Mouse (Mus musculus) lung, postnatal 25 days (tissue): ENCODE results near the gene Rassf3.

Experiments used
- DNase-seq: peaks from one replicate; pipeline ENCODE4 v3.0.0; 2022; ENCODE audit warnings: low spot score

Gene Rassf3

GRCm38 (mm10) chr10:121429981-121430682 is 46.0 kb downstream of the Rassf3 start:
- no peak for DNase-seq

DNA sequence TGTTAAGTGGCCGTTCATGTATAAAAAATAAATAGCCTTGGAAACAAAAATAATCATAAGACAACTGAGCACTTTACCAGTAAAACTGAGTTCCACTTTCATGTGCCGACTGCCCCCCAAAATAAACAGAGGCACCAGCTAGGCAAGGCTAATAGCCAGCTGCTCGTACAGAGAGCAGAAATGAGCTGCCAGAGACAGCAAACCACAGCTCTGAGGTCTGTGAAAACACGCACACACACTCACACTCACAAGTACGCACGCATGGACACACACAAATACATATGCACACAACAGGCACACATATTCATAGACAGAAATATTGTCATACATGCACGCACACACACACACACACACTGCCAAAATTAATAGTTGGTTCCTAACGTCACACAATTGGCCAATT is 46.6 kb downstream of the Rassf3 start:
- DNase-seq = no peak

- peak; percentile 71 for DNase-seq
Observed at GRCm38 (mm10) chr10:121429089-121429488, 47.1 kb downstream of the Rassf3 start.

DNA sequence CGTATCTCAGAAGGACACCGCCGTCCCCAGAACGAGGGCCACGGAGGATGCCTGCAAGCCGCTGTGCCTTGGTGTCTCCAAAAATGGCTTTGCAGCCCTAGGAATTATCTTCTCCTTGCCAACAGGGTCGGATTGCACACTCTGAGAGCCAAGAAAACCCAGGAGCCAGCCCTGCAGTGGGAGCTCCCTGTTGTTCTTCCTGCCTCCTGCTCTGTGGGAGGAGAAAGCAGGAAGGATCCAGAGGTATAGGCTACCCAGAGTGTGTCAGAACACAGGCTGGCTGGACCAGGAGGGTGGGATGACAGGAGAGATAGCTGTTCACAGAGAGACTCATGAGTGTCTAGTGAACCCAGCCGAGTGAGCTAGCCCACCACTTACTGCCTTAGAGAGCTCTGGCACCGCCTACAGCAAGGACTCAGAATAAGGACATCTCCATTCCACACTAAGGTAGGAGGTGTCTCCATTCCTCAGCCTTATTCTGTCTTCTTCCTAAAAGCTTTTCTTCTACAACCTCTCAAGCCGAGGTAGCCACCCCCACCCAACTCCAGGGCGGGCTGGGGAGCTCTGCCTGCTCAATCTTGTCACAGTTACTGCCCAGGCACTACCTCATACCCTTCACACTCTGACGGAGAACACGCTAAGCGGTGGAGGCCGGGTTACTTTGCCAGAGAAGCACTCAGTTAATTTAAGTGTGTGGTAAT is 48.0 kb downstream of the Rassf3 start:
- DNase-seq = no peak

DNA sequence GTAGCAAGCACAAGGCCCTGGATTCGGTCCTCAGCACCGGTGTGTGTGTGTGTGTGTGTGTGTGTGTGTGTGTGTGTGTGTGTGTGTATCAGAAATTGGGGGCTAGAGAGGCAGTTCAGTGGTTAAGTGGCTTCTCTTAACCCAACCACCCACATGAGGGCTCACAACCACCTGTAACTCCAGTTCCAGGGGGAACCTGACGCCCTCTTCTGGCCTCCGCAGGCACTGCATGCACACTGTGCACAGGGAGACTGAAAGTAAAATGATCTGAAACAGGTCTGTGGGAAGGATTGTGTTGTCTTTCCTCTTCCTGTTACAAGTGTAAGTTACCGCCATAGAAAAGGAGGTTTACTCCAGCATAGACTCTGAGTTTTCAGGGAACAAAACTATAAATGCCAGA is 49.0 kb downstream of the Rassf3 start:
- DNase-seq = no peak

DNA sequence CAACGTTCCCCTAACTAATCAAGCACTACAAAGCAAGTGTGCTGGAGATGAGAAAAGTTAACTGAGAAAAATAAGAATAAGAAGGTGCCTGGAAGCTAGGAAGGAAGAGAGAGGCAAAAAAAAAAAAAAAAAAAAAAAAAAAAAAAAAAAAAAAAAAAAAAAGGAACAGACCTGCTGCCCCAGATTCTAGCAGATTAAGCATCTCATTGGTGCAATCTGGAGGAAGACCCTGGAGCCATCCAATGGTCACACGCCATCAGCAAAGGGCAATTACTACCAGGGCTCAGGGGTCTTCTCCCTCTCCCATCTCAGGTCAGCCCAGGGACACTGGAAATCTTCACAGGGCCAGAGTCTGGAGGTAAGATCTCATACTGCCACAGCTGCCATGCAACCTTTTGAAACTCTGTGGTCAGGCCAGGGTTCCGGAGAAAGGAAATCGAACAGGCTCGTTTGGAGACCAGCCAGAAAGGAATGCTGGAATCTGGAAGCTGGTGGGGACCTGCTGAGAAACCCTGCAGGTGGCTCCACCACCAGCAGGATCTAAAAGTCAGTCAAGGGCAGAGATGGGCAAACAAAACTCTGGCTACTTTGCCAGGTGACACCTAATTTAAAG is 49.6 kb downstream of the Rassf3 start:
- DNase-seq = no peak

DNA sequence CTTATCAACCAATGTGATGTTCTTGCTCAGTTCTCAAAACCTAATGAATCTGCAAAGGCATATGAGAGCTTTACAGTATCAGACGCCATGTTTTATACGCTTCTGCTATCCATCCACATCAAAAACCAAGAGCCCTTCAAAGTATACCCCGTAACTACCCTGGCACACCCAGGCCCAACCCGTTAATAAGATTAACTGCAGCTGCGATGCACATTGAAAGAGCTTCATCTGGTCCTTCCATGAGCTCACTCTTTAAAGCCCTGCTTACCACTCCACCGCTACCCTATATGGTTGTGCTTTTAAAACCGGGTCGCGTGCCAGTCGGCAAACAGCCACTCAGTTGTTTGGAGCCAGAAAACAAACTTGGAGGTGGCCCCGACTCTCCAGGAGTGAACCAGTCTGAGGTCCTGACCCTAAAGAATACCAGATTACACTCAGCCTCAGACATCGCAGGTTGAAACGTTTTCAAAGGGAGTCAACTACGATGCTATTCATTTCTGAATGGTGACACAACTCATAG is 50.6 kb downstream of the Rassf3 start:
- no peak for DNase-seq

DNA sequence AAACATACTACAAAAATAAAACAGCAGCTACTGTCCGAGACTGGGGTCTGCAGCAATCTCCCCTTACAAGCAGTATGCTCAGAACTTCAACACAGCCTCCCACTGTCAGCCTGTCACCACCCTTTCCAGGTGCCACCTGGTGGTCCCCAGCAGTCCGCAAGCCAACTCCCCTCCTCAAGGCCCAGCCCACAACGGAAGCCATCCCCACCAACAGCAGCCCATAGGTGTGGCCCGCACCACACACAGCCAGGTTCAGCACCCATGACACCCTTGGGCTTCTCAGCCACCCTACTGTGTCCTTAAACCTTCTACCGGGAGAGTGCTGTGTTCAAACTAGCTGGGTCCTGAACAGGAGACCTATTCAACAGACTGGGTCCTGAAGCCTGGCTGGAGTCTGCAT is 51.1 kb downstream of the Rassf3 start:
- no peak for DNase-seq

DNA sequence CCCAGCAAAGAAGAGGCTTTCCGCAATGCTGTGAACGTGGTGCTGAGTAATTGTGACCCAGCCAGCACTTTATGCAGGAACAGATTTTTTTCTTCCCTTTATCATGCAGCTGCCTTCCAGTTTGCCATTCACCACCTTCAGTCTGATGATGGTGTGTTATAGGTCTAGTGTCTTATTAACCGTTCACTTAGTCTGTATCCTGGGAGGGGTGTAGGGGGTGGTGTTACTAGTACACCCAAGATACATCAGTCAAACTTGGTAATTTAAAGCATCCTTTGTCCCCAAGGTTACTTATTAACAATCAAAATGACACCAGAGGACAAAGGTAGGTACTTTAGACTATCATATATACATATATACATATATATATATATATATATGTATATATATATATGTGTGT is 51.7 kb downstream of the Rassf3 start:
- DNase-seq = no peak

- no peak for DNase-seq
Observed at GRCm38 (mm10) chr10:121423541-121424349, 52.4 kb downstream of the Rassf3 start.

- DNase-seq = no peak
Observed at GRCm38 (mm10) chr10:121422294-121422693, 53.9 kb downstream of the Rassf3 start.

GRCm38 (mm10) chr10:121421657-121422290 is 54.4 kb downstream of the Rassf3 start:
- no peak for DNase-seq

- no peak for DNase-seq
Observed at GRCm38 (mm10) chr10:121421023-121421422, 55.1 kb downstream of the Rassf3 start.

- peak; percentile 78 for DNase-seq
Observed at GRCm38 (mm10) chr10:121419640-121420470, 56.3 kb downstream of the Rassf3 start.

GRCm38 (mm10) chr10:121418835-121419234 is 57.3 kb downstream of the Rassf3 start:
- DNase-seq = no peak

DNA sequence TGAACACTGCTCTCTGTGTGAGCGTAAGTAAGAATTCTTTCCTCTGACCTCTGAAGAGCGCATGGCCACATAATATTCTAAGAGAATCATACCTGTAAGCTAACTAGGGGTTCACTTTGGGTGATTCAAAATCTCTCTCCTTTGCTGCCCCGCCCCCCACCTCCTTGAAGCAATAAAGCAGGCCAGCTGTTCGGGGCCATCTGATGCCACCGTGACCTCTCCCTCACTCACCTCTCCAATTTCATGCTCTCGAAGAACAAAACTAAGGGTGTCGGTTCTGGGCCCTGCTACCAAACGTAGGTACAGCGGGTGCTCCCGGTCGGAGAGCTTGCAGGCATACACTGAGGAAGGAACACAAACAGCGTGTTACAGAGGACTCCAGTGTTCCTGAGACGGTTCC is 62.0 kb downstream of the Rassf3 start:
- DNase-seq = no peak

DNA sequence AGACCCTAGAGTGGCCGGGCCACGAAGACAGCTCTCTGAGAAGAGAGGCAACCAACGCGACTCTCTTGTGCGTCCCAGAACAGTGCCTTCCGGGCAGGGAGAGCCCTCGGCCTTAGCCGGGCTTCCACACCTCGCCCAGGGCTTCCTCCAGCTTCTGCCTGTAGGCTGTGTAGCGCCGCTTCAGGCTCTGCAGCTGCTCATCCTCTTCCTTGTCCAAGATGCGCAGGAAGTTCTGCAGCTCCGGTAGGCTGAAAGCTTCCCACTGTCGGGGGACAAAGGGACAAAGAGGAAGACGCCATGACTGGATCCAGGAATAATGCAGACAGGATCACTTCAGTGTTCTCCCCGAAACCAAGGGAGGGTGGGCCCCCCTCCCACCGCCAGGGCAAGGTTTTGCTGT is 63.3 kb downstream of the Rassf3 start:
- no peak for DNase-seq

- no peak for DNase-seq
Observed at GRCm38 (mm10) chr10:121411721-121412455, 64.3 kb downstream of the Rassf3 start.

DNA sequence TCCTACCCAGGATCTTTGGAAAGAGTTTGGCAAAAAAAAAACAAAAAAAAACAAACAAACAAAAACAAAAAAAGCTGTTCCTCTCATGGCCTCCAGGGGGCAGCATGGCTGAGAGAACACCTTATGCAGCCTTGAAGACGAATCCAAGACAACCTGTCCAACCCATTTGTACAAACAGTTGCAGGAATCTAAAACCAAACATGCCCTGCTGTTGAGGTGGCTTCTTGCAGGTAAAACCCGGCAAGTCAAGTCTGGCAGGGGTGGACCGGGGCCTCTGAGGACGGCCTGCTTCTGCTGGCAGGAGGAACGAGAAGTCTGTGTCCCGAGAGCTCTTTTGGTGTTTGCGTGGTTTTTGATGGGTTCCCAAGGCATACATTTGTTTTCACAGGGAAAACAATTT is 66.4 kb downstream of the Rassf3 start:
- peak; percentile 80 for DNase-seq

- DNase-seq = no peak
Observed at GRCm38 (mm10) chr10:121403946-121404345, 72.2 kb downstream of the Rassf3 start.
